Mouse (Mus musculus): ENCODE data around the gene Med13l. TPM values are rescaled to one million over a fixed set of nuclear protein-coding genes. Genes with fewer than 3 reads are reported as not detected.
A peak's percentile ranks its signal among the peaks of the same experiment; 100 is the strongest.

Gene Med13l
- polyA plus RNA-seq (2012; rRNA removed), result 19.3 and 24.2 TPM in 2 replicates

DNA sequence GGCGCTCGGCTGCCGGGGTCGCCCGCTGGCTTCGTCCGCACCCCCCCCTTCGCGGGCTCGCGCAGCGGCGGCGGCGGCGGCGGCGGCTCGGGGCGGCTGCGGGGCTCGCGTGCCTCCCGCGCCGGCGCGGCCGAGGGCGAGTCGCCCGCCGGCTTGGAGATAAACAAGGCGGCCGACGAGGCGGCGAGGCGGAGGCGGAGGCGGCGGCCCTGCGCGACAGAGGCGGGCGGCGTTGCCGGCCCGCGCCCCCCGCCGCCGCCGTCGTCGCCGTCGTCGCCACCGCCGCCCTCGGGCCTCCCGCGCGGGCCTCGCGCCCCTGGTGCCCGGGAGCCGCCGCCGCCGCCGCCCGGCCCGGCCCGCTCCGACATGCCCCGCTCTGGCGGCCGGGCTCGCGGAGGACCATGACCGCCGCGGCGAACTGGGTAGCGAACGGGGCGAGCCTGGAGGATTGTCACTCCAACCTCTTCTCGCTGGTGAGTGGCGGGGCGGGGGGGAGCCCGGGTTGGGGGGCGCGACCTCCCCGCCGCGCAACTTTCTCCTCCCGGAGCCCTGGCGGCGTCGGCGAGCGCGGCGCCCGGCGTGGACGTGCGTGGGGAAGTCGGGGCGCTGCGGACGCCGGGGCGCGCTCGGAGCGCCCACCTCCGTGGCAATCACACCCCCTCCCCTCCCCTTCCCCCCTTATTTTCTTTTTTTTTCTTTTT lies at the start of gene Med13l:
Gene Med13l (plus strand): TSS at position 295 of the 701 bp plus-strand sequence.
- H3K27ac ChIP-seq (ENCODE audit: insufficient read depth, low read length), result peak within 1 kb of the TSS; percentile 92
- WGBS, result 2% methylated on average over 68 of the region's 120 CpGs
- DNase-seq (ENCODE audit: low read depth in 1 of 2, low spot score in 2 of 2), result peak in 1 of 2 experiments; percentile 58
- TF ChIP-seq CTCF (IDR thresholded peaks at IDR 0.05; ENCODE audit: extremely low read depth, insufficient read depth, insufficient read length, insufficient replicate concordance) (no peak), POLR2A (IDR thresholded peaks at IDR 0.05; ENCODE audit: low read depth, low read length) (no peak; the same call in 1 of the 2 replicates)
- H3K4me1 ChIP-seq (ENCODE audit: control insufficient read depth, insufficient read depth, insufficient read length), result peaks cover 16% of the 10 kb centered on the region
- 0 out of 2 replicates have a peak, but pooled peaks cover 1% of the 10 kb centered on the region for H3K27me3 ChIP-seq (ENCODE audit: control insufficient read depth, insufficient read depth, low read length)
- H3K4me3 ChIP-seq (ENCODE audit: extremely low read depth, insufficient read depth, insufficient read length), result peak within 1 kb of the TSS; percentile 84
- no peaks in the 10 kb centered on the region for H3K36me3 ChIP-seq (ENCODE audit: control insufficient read depth, insufficient read depth, low read length)

DNA sequence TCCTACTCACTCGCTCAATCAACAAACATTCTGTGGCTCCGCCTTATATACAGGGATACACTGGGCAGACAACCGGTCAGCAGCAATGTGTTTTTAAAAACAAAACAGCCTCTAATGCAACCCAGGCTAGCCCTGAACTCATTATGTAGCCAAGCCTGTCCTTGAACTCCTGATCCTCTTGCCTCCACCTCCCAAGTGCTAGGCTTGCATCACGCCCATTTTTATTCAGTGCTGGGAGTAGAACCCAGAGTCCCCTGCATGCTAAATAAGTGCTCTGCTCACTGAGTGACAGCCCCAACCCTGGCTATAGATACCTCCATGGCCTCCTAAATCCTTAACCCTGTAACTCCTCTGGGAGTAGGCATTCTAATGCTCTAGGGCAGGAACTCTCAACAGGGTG lies 49.5 kb upstream of the Med13l start:
- Histone ChIP-seq H3K36me3 (ENCODE audit: control insufficient read depth, insufficient read depth, low read length) (no peaks in the 10 kb centered on the region), H3K4me1 (ENCODE audit: control insufficient read depth, insufficient read depth, insufficient read length) (no peaks in the 10 kb centered on the region), H3K27me3 (ENCODE audit: control insufficient read depth, insufficient read depth, low read length) (no peaks in the 10 kb centered on the region), H3K4me3 (ENCODE audit: extremely low read depth, insufficient read depth, insufficient read length) (no peak overlapping the region), H3K27ac (ENCODE audit: insufficient read depth, low read length) (no peak overlapping the region)
- DNase-seq (ENCODE audit: low read depth in 1 of 2, low spot score in 2 of 2), result no peak
- WGBS, result 90% methylated on average over 4 of the region's 4 CpGs
- TF ChIP-seq POLR2A (IDR thresholded peaks at IDR 0.05; ENCODE audit: low read depth, low read length), result no peak
- TF ChIP-seq CTCF (IDR thresholded peaks at IDR 0.05; ENCODE audit: extremely low read depth, insufficient read depth, insufficient read length, insufficient replicate concordance), result no peak

DNA sequence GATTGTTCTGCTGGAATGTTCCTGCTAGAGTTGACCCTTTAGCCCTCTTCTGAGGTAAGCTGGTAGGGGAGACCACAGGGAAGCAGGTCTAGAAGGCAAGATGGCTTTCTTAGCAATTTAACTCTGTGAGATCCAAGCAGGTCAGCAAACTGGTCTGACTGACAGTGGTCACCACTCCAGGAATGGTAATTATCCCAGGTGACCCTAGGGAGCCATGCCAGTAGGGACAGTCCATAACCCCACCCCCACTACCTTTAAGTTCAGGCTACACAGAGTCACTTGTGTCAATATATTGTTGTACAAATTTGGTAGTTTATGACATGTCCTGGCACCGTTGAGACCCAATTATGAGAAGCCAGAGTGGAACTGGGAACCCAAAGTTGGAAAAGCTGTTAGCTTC lies 47.5 kb upstream of the Med13l start:
- no peaks in the 10 kb centered on the region for H3K27me3 ChIP-seq (ENCODE audit: control insufficient read depth, insufficient read depth, low read length)

DNA sequence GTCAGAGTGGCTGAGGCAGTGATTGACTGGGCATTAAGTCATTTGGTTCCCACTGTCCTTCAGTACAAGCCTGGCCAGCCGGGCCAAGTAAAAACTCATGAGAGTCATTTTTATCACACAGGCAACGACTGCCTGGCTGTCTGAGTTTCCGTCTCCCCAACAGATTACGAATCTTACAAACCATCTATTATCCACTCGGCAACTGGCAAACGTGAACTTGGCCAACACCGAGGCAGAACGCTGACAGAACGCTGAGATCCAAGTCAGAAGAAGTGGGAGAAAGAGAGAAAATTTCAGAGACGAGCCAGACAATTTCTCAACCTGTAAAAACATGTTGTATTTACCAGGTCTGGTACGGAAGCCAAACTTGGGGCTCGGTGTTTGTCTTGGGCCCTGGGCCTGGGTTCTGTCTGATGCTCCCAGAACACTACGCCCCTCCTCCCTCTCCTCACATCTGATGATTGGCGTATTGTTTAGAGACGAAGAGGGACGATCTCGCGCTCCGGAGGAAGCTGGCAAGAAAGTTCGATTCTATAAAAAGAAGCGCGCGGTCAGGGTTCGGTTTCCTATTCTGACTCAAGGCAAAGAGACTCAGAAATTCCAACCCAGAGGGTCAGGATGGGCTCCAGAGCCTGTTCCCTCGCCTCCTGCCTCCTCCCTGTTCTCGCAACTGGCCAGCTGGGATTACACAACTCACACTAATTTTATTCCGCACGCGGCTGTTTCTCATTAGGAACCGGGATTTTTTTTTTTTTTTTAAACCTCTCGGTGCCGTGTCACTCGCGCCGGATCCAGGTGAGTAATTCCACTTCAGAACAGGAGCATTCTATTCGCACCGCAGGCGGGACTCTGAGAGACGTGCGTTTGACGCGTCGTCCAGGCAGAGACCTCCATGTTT lies 46.6 kb upstream of the Med13l start:
- 3% methylated on average over 43 of the region's 43 CpGs for WGBS
- H3K27ac ChIP-seq (ENCODE audit: insufficient read depth, low read length), result no peak overlapping the region
- no peaks in the 10 kb centered on the region for H3K36me3 ChIP-seq (ENCODE audit: control insufficient read depth, insufficient read depth, low read length)
- no peak for DNase-seq (ENCODE audit: low read depth in 1 of 2, low spot score in 2 of 2)
- peak overlapping the region; percentile 40 for H3K4me3 ChIP-seq (ENCODE audit: extremely low read depth, insufficient read depth, insufficient read length)
- H3K27me3 ChIP-seq (ENCODE audit: control insufficient read depth, insufficient read depth, low read length), result no peaks in the 10 kb centered on the region
- no peaks in the 10 kb centered on the region for H3K4me1 ChIP-seq (ENCODE audit: control insufficient read depth, insufficient read depth, insufficient read length)
- TF ChIP-seq POLR2A (IDR thresholded peaks at IDR 0.05; ENCODE audit: low read depth, low read length), result no peak
- TF ChIP-seq CTCF (IDR thresholded peaks at IDR 0.05; ENCODE audit: extremely low read depth, insufficient read depth, insufficient read length, insufficient replicate concordance), result no peak

More for the DNA sequence above, 47.5 kb upstream of the Med13l start:
- no peak overlapping the region for H3K4me3 ChIP-seq (ENCODE audit: extremely low read depth, insufficient read depth, insufficient read length)
- 86% methylated on average over 1 of the region's 1 CpGs for WGBS
- TF ChIP-seq CTCF (IDR thresholded peaks at IDR 0.05; ENCODE audit: extremely low read depth, insufficient read depth, insufficient read length, insufficient replicate concordance), result no peak
- TF ChIP-seq POLR2A (IDR thresholded peaks at IDR 0.05; ENCODE audit: low read depth, low read length), result no peak
- no peak for DNase-seq (ENCODE audit: low read depth in 1 of 2, low spot score in 2 of 2)
- no peak overlapping the region for H3K27ac ChIP-seq (ENCODE audit: insufficient read depth, low read length)
- H3K36me3 ChIP-seq (ENCODE audit: control insufficient read depth, insufficient read depth, low read length), result no peaks in the 10 kb centered on the region
- no peaks in the 10 kb centered on the region for H3K4me1 ChIP-seq (ENCODE audit: control insufficient read depth, insufficient read depth, insufficient read length)

DNA sequence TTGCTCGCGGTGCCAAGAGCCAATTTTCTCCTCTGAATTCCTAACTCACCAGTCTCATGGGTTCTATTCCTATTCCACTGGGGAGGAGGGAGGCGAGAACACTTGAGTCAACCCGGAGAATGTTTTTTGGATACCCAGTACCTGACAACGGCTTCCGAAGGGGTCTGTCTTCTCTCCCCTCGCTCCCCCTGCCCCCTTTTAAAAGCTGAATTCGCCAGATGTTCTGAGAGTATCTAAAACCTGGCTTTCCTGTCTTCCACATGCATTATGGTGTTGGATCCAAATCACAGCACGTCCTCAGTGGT lies 46.0 kb upstream of the Med13l start:
- Histone ChIP-seq H3K4me1 (ENCODE audit: control insufficient read depth, insufficient read depth, insufficient read length) (no peaks in the 10 kb centered on the region), H3K36me3 (ENCODE audit: control insufficient read depth, insufficient read depth, low read length) (no peaks in the 10 kb centered on the region), H3K4me3 (ENCODE audit: extremely low read depth, insufficient read depth, insufficient read length) (peak overlapping the region; percentile 40), H3K27ac (ENCODE audit: insufficient read depth, low read length) (no peak overlapping the region), H3K27me3 (ENCODE audit: control insufficient read depth, insufficient read depth, low read length) (no peaks in the 10 kb centered on the region)
- TF ChIP-seq POLR2A (IDR thresholded peaks at IDR 0.05; ENCODE audit: low read depth, low read length), result no peak
- no peak for TF ChIP-seq CTCF (IDR thresholded peaks at IDR 0.05; ENCODE audit: extremely low read depth, insufficient read depth, insufficient read length, insufficient replicate concordance)
- 24% methylated on average over 9 of the region's 9 CpGs for whole genome bisulfite sequencing
- no peak for DNase-seq (ENCODE audit: low read depth in 1 of 2, low spot score in 2 of 2)

DNA sequence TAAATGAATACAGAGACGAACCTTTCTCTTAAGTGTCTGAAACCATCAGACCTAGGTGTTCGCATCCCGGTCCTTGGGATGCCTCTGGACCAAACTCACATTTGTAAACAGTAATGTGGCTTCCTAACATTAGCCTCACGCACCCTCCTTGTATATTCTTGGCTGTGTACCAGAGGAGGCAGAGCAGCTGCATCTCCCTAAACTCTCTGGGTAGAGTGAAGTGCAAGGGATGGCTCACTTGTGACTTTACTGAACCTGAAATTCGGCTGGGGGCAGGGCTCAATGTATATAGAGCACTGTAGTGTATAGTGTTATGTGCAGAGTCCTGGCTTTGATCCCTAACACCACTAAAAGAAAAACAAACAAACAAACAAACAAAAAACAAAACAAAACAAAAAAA lies 45.6 kb upstream of the Med13l start:
- Histone ChIP-seq H3K36me3 (ENCODE audit: control insufficient read depth, insufficient read depth, low read length) (no peaks in the 10 kb centered on the region), H3K27me3 (ENCODE audit: control insufficient read depth, insufficient read depth, low read length) (no peaks in the 10 kb centered on the region), H3K4me1 (ENCODE audit: control insufficient read depth, insufficient read depth, insufficient read length) (no peaks in the 10 kb centered on the region), H3K27ac (ENCODE audit: insufficient read depth, low read length) (no peak overlapping the region), H3K4me3 (ENCODE audit: extremely low read depth, insufficient read depth, insufficient read length) (no peak overlapping the region)
- 56% methylated on average over 5 of the region's 5 CpGs for WGBS
- TF ChIP-seq POLR2A (IDR thresholded peaks at IDR 0.05; ENCODE audit: low read depth, low read length), result no peak
- TF ChIP-seq CTCF (IDR thresholded peaks at IDR 0.05; ENCODE audit: extremely low read depth, insufficient read depth, insufficient read length, insufficient replicate concordance), result no peak
- DNase-seq (ENCODE audit: low read depth in 1 of 2, low spot score in 2 of 2), result no peak

Data from spleen, adult 2 months (tissue).